Mouse (Mus musculus): ENCODE measurements at regions not wholly inside any gene's neighbourhood (a gene's known extent, or its start where the extent isn't known, plus 50 kb on each side); places are given as distances from the start of the nearest gene placed in this dataset.

GRCm38 (mm10) chr16:87245441-87245840, 108.5 kb upstream of the N6amt1 start:
- H3K27me3 ChIP-seq (ENCODE audit: control insufficient read depth, insufficient read depth, low read length), result no peaks in the 10 kb centered on the region
- WGBS, result 85% methylated on average over 7 of the region's 7 CpGs
- no peak overlapping the region for H3K9ac ChIP-seq (ENCODE audit: low read length)
- no peak for ATAC-seq (ENCODE audit: insufficient read depth, low FRiP score)
- H3K27ac ChIP-seq (ENCODE audit: low read length), result no peak overlapping the region
- no peaks in the 10 kb centered on the region for H3K4me1 ChIP-seq (ENCODE audit: control insufficient read depth, insufficient read depth, low read length)
- H3K4me2 ChIP-seq (ENCODE audit: low read depth, low read length), result no peak overlapping the region
- no peak overlapping the region for H3K4me3 ChIP-seq (replicated peaks; ENCODE audit: low read length)
- H3K36me3 ChIP-seq (ENCODE audit: control insufficient read depth, insufficient read depth, low read length), result no peaks in the 10 kb centered on the region
- H3K9me3 ChIP-seq (replicated peaks; ENCODE audit: control insufficient read depth, low read length), result no peaks in the 10 kb centered on the region

- Histone ChIP-seq H3K9me3 (replicated peaks; ENCODE audit: control insufficient read depth, low read length) (no peaks in the 10 kb centered on the region), H3K27me3 (ENCODE audit: control insufficient read depth, insufficient read depth, low read length) (no peaks in the 10 kb centered on the region), H3K4me2 (ENCODE audit: low read depth, low read length) (no peak overlapping the region), H3K4me1 (ENCODE audit: control insufficient read depth, insufficient read depth, low read length) (no peaks in the 10 kb centered on the region), H3K9ac (ENCODE audit: low read length) (no peak overlapping the region), H3K27ac (ENCODE audit: low read length) (no peak overlapping the region), H3K36me3 (ENCODE audit: control insufficient read depth, insufficient read depth, low read length) (no peaks in the 10 kb centered on the region), H3K4me3 (replicated peaks; ENCODE audit: low read length) (no peak overlapping the region)
- 81% methylated on average over 7 of the region's 7 CpGs for WGBS
- ATAC-seq (ENCODE audit: insufficient read depth, low FRiP score), result no peak
These were observed 112.0 kb upstream of the N6amt1 start for GRCm38 (mm10) chr16:87242027-87242426.

- WGBS, result 73% methylated on average over 7 of the region's 7 CpGs
- H3K4me2 ChIP-seq (ENCODE audit: low read depth, low read length), result no peak overlapping the region
- no peaks in the 10 kb centered on the region for H3K36me3 ChIP-seq (ENCODE audit: control insufficient read depth, insufficient read depth, low read length)
- ATAC-seq (ENCODE audit: insufficient read depth, low FRiP score), result no peak
- H3K9me3 ChIP-seq (replicated peaks; ENCODE audit: control insufficient read depth, low read length), result no peaks in the 10 kb centered on the region
- H3K27me3 ChIP-seq (ENCODE audit: control insufficient read depth, insufficient read depth, low read length), result no peaks in the 10 kb centered on the region
- no peak overlapping the region for H3K27ac ChIP-seq (ENCODE audit: low read length)
- H3K4me3 ChIP-seq (replicated peaks; ENCODE audit: low read length), result no peak overlapping the region
- no peaks in the 10 kb centered on the region for H3K4me1 ChIP-seq (ENCODE audit: control insufficient read depth, insufficient read depth, low read length)
- H3K9ac ChIP-seq (ENCODE audit: low read length), result no peak overlapping the region
These were observed 114.9 kb upstream of the N6amt1 start for GRCm38 (mm10) chr16:87239105-87239504.

- Histone ChIP-seq H3K9ac (ENCODE audit: low read length) (no peak overlapping the region), H3K27ac (ENCODE audit: low read length) (no peak overlapping the region), H3K4me2 (ENCODE audit: low read depth, low read length) (no peak overlapping the region), H3K27me3 (ENCODE audit: control insufficient read depth, insufficient read depth, low read length) (no peaks in the 10 kb centered on the region), H3K9me3 (replicated peaks; ENCODE audit: control insufficient read depth, low read length) (no peaks in the 10 kb centered on the region), H3K4me3 (replicated peaks; ENCODE audit: low read length) (no peak overlapping the region), H3K4me1 (ENCODE audit: control insufficient read depth, insufficient read depth, low read length) (no peaks in the 10 kb centered on the region), H3K36me3 (ENCODE audit: control insufficient read depth, insufficient read depth, low read length) (no peaks in the 10 kb centered on the region)
- WGBS, result 74% methylated on average over 4 of the region's 4 CpGs
- ATAC-seq (ENCODE audit: insufficient read depth, low FRiP score), result no peak
These were observed 119.8 kb upstream of the N6amt1 start for GRCm38 (mm10) chr16:87234199-87234598.

- Histone ChIP-seq H3K4me3 (replicated peaks; ENCODE audit: low read length) (no peak overlapping the region), H3K4me1 (ENCODE audit: control insufficient read depth, insufficient read depth, low read length) (no peaks in the 10 kb centered on the region), H3K9ac (ENCODE audit: low read length) (no peak overlapping the region), H3K9me3 (replicated peaks; ENCODE audit: control insufficient read depth, low read length) (no peaks in the 10 kb centered on the region), H3K27ac (ENCODE audit: low read length) (no peak overlapping the region), H3K27me3 (ENCODE audit: control insufficient read depth, insufficient read depth, low read length) (no peaks in the 10 kb centered on the region), H3K4me2 (ENCODE audit: low read depth, low read length) (no peak overlapping the region), H3K36me3 (ENCODE audit: control insufficient read depth, insufficient read depth, low read length) (no peaks in the 10 kb centered on the region)
- ATAC-seq (ENCODE audit: insufficient read depth, low FRiP score), result no peak
- WGBS, result 69% methylated on average over 10 of the region's 10 CpGs
These were observed 128.4 kb upstream of the N6amt1 start for GRCm38 (mm10) chr16:87225595-87225994.

GRCm38 (mm10) chr16:87225085-87225484, 128.9 kb upstream of the N6amt1 start:
- WGBS, result 70% methylated on average over 8 of the region's 8 CpGs
- Histone ChIP-seq H3K27ac (ENCODE audit: low read length) (no peak overlapping the region), H3K27me3 (ENCODE audit: control insufficient read depth, insufficient read depth, low read length) (no peaks in the 10 kb centered on the region), H3K9ac (ENCODE audit: low read length) (no peak overlapping the region), H3K4me2 (ENCODE audit: low read depth, low read length) (no peak overlapping the region), H3K9me3 (replicated peaks; ENCODE audit: control insufficient read depth, low read length) (no peaks in the 10 kb centered on the region), H3K4me3 (replicated peaks; ENCODE audit: low read length) (no peak overlapping the region), H3K4me1 (ENCODE audit: control insufficient read depth, insufficient read depth, low read length) (no peaks in the 10 kb centered on the region), H3K36me3 (ENCODE audit: control insufficient read depth, insufficient read depth, low read length) (no peaks in the 10 kb centered on the region)
- no peak for ATAC-seq (ENCODE audit: insufficient read depth, low FRiP score)

- Histone ChIP-seq H3K9me3 (replicated peaks; ENCODE audit: control insufficient read depth, low read length) (no peaks in the 10 kb centered on the region), H3K9ac (ENCODE audit: low read length) (no peak overlapping the region), H3K27ac (ENCODE audit: low read length) (no peak overlapping the region), H3K4me2 (ENCODE audit: low read depth, low read length) (no peak overlapping the region), H3K27me3 (ENCODE audit: control insufficient read depth, insufficient read depth, low read length) (no peaks in the 10 kb centered on the region), H3K4me3 (replicated peaks; ENCODE audit: low read length) (no peak overlapping the region), H3K4me1 (ENCODE audit: control insufficient read depth, insufficient read depth, low read length) (no peaks in the 10 kb centered on the region), H3K36me3 (ENCODE audit: control insufficient read depth, insufficient read depth, low read length) (no peaks in the 10 kb centered on the region)
- WGBS, result 86% methylated on average over 7 of the region's 7 CpGs
- ATAC-seq (ENCODE audit: insufficient read depth, low FRiP score), result no peak
These were observed 130.0 kb upstream of the N6amt1 start for GRCm38 (mm10) chr16:87224024-87224423.

- WGBS, result 88% methylated on average over 5 of the region's 5 CpGs
- H3K4me1 ChIP-seq (ENCODE audit: control insufficient read depth, insufficient read depth, low read length), result no peaks in the 10 kb centered on the region
- H3K4me2 ChIP-seq (ENCODE audit: low read depth, low read length), result no peak overlapping the region
- ATAC-seq (ENCODE audit: insufficient read depth, low FRiP score), result no peak
- H3K27ac ChIP-seq (ENCODE audit: low read length), result no peak overlapping the region
- no peaks in the 10 kb centered on the region for H3K9me3 ChIP-seq (replicated peaks; ENCODE audit: control insufficient read depth, low read length)
- no peaks in the 10 kb centered on the region for H3K27me3 ChIP-seq (ENCODE audit: control insufficient read depth, insufficient read depth, low read length)
- H3K4me3 ChIP-seq (replicated peaks; ENCODE audit: low read length), result no peak overlapping the region
- no peaks in the 10 kb centered on the region for H3K36me3 ChIP-seq (ENCODE audit: control insufficient read depth, insufficient read depth, low read length)
- no peak overlapping the region for H3K9ac ChIP-seq (ENCODE audit: low read length)
These were observed 133.4 kb upstream of the N6amt1 start for GRCm38 (mm10) chr16:87220611-87221010.

- no peaks in the 10 kb centered on the region for H3K9me3 ChIP-seq (replicated peaks; ENCODE audit: control insufficient read depth, low read length)
- no peak overlapping the region for H3K27ac ChIP-seq (ENCODE audit: low read length)
- H3K4me3 ChIP-seq (replicated peaks; ENCODE audit: low read length), result no peak overlapping the region
- no peaks in the 10 kb centered on the region for H3K36me3 ChIP-seq (ENCODE audit: control insufficient read depth, insufficient read depth, low read length)
- H3K27me3 ChIP-seq (ENCODE audit: control insufficient read depth, insufficient read depth, low read length), result no peaks in the 10 kb centered on the region
- 63% methylated on average over 4 of the region's 4 CpGs for WGBS
- no peak overlapping the region for H3K4me2 ChIP-seq (ENCODE audit: low read depth, low read length)
- no peak overlapping the region for H3K9ac ChIP-seq (ENCODE audit: low read length)
- no peak for ATAC-seq (ENCODE audit: insufficient read depth, low FRiP score)
- no peaks in the 10 kb centered on the region for H3K4me1 ChIP-seq (ENCODE audit: control insufficient read depth, insufficient read depth, low read length)
These were observed 133.8 kb upstream of the N6amt1 start for GRCm38 (mm10) chr16:87220201-87220600.

GRCm38 (mm10) chr16:87207875-87208274, 146.1 kb upstream of the N6amt1 start:
- ATAC-seq (ENCODE audit: insufficient read depth, low FRiP score), result no peak
- 58% methylated on average over 1 of the region's 1 CpGs for WGBS
- H3K36me3 ChIP-seq (ENCODE audit: control insufficient read depth, insufficient read depth, low read length), result no peaks in the 10 kb centered on the region
- H3K4me3 ChIP-seq (replicated peaks; ENCODE audit: low read length), result no peak overlapping the region
- H3K9me3 ChIP-seq (replicated peaks; ENCODE audit: control insufficient read depth, low read length), result no peaks in the 10 kb centered on the region
- no peak overlapping the region for H3K27ac ChIP-seq (ENCODE audit: low read length)
- H3K4me1 ChIP-seq (ENCODE audit: control insufficient read depth, insufficient read depth, low read length), result no peaks in the 10 kb centered on the region
- no peaks in the 10 kb centered on the region for H3K27me3 ChIP-seq (ENCODE audit: control insufficient read depth, insufficient read depth, low read length)
- H3K9ac ChIP-seq (ENCODE audit: low read length), result no peak overlapping the region
- H3K4me2 ChIP-seq (ENCODE audit: low read depth, low read length), result no peak overlapping the region
